Mouse (Mus musculus) lung, adult 10 weeks (tissue): Measurements from ENCODE around the gene Mxra7. TPM values are rescaled to one million over a fixed set of nuclear protein-coding genes. Genes with fewer than 3 reads are reported as not detected.

Source experiments
- polyA plus RNA-seq: library from polyadenylated mRNA; stranded (reverse); fragments of 350-450 nt; fragmentation: Illumina TruSeq; extraction: RNeasy Lipid Tissue Mini Kit (QIAGEN cat#74804); gene quantifications from one replicate; pipeline ENCODE4 v1.2.3, GENCODE M21; 2014; ENCODE audit warnings: low read depth, low replicate concordance; ENCODE audit not compliant: insufficient read depth

The Mxra7 gene
- polyA plus RNA-seq, result 42.7 TPM

GRCm38 (mm10) chr11:116827534-116828165, at the start of gene Mxra7:
Gene Mxra7 (minus strand): TSS chr11:116828046.

DNA sequence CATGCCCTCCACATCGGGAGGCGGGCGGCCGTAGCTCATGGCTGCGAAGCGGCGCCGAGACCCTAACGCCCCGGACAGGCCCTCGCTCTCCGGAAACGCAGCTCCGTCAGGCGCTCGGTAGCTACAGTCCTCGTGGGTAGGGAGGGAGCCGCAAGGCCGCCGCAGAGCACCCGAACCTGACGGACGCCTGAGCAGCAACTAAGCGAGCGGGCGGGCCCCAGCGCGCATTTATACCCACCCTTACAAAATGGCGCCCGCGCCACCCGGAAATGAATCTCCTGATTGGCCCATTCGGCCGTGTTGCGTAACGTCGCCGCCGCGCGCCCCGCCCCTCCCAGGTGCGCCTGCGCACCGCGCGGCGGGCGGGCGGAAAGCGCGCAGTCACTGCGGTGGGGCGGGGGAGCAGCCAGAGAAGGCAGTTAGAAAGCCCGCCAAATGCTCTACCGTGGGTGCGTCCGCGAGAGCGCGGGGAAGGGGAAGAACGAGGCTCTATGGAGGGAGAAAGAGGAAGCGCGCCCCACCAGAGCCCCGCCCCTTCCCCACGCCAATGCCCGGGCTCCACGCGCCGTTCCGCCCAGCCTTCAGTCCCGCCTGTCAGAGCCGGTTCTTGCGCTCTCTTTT, 25.2 kb upstream of the Mxra7 start, which contains the start of gene Srsf2:
Gene Srsf2 (minus strand): TSS at position 204 of the 621 bp plus-strand sequence.

DNA sequence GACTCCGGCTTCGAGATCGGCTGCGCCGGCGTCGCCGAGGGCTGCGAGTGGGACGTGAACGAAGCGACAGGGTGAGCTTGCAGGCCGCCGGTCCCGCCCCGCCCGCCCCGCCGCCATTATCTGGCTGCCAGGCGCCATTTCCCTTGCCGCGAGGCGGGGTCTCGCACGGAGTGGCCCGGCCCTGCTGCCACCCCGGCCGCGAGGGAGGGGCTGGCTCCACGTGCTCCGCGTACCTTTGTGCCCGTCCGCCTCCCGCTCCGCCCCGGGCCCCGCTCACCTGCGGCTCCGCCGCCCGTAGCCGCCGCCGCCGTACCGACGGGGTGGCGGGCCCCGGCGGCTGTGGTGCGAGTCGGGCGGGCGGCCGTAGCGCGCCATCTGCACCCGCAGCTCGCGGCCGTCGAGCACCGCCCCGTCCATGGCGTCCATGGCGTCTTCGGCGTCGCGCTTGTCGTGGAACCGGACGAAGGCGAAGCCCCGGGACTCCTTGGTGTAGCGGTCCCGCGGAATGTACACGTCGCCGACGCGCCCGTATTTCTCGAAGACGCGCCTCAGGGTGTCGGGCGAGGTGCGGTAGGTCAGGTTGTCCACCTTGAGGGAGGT, 24.5 kb upstream of the Mxra7 start, which contains the start of gene Mfsd11:
Gene Mfsd11 (plus strand): TSS at position 150 of the 600 bp plus-strand sequence.

DNA sequence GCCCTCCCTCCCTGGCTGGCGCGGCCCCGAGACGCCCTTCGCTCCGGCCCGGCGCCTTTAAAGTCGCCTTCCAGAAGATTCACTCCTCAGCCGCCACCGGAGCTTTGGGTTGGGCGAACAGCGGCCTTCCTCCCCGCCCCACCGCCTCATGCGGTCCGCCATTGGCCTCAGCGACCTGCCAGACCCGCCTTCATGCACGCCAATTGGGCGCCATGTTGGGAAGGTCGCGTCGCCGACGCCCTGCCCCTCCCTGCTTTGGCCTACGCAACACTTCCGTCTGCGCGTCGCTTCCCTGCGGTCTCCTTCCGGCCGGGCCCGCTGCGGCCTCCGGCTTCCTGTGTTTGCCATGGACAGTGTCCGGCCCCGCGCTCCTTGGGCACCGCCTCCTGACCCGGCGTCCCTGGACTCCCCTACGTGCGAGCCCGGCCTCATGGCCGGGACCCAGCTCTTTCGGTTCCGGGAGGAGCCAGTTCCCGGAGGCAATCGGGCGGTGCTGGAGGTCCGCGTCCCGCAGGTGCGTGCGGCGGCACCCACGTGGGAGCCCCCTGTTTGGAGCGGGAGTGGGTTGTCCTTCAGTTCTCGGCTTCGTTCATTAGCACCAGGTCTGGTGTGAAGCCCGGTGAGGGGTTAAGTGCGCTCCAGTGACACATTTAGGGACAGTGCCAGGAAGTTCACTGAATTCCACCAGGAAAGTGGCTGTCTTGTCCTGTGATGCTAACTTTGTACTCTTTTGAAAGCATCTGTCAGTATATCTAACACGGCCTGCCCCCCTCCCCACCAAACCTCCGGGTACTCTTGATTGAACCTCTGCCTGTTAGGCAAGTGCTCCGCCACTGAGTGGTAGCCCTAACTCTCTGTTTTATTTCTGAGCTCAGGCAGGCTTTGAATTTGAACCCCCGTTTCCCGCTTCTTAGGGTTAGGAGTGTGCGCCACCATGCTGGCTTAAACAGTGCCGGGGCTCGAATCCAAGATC, 15.7 kb upstream of the Mxra7 start, which contains the start of the genes Mettl23 and Jmjd6:
Gene Mettl23 (plus strand): TSS at position 18 of the 973 bp plus-strand sequence.
Gene Jmjd6 (minus strand): TSS at position 189 of the 973 bp plus-strand sequence.

DNA sequence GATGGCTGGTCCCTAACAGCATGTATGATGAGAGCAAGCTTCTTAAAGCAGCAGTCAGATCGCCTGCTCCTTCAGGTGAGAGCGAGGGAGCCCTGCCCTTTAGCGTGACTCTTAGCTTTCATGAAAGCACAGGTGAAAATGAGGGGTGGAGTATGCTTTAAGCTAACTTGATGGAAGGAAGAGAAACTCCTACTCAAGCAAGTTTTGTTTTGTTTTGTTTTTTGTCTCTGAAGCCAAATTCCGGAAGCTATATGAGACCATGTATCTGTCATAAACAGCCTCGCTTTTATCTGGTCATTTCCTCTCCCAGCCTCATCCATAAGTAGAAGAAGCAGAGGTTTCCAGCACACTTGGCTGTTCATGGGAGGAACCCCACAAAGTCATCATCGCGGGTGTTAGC, 52.4 kb downstream of the Mxra7 start, which contains the start of gene St6galnac1:
Gene St6galnac1 (minus strand): TSS at position 101 of the 400 bp plus-strand sequence.

Other genes with a start within 250 kb of the Mxra7 start
- gene Ube2o, start 246.6 kb downstream of the Mxra7 start, polyA plus RNA-seq, result 7.1 TPM
- gene Aanat, start 241.6 kb downstream of the Mxra7 start, polyA plus RNA-seq, result not detected
- gene Rhbdf2, start 201.0 kb downstream of the Mxra7 start, polyA plus RNA-seq, result 13.5 TPM
- gene Prcd, start 174.5 kb downstream of the Mxra7 start, polyA plus RNA-seq, result 6.3 TPM
- 26.4 TPM for gene Cygb, start 173.7 kb downstream of the Mxra7 start, polyA plus RNA-seq
- not detected for gene St6galnac1, start 52.5 kb downstream of the Mxra7 start, polyA plus RNA-seq
- gene Mettl23, start 15.2 kb upstream of the Mxra7 start, polyA plus RNA-seq, result 48.6 TPM
- 34.6 TPM for gene Jmjd6, start 15.4 kb upstream of the Mxra7 start, polyA plus RNA-seq
- gene Mfsd11, start 24.4 kb upstream of the Mxra7 start, polyA plus RNA-seq, result 12.1 TPM
- 182 TPM for gene Srsf2, start 25.0 kb upstream of the Mxra7 start, polyA plus RNA-seq
- gene Mgat5b, start 90.8 kb upstream of the Mxra7 start, polyA plus RNA-seq, result not detected